Mouse (Mus musculus) liver, adult 2 months (tissue): ENCODE measurements around the gene 4930579G24Rik. TPM values are rescaled to one million over a fixed set of nuclear protein-coding genes. Genes with fewer than 3 reads are reported as not detected.

Experiments used
- DNase-seq: peaks from one replicate; pipeline ENCODE4 v3.0.0-alpha.2; 2011; ENCODE audit warnings: low read depth, low spot score; ENCODE audit errors: extremely low read depth
- H3K27ac ChIP-seq: fragments of 200-500 bp; replicated peaks from 2 replicates; pipeline ENCODE4 v1.5.1; 2012; ENCODE audit warnings: low read depth, mild to moderate bottlenecking, control low read depth, inconsistent platforms, low read length; ENCODE audit not compliant: insufficient read depth
- H3K27me3 ChIP-seq: fragments of 200-500 bp; 2 replicates; pipeline ENCODE4 v1.6.1; 2012; ENCODE audit warnings: mild to moderate bottlenecking, moderate library complexity, low read length, inconsistent platforms; ENCODE audit not compliant: control insufficient read depth, insufficient read depth
- H3K36me3 ChIP-seq: fragments of 200-500 bp; 2 replicates; pipeline ENCODE4 v1.6.1; 2012; ENCODE audit warnings: low read length, inconsistent platforms; ENCODE audit not compliant: control insufficient read depth, insufficient read depth
- H3K4me1 ChIP-seq: fragments of 200-500 bp; 2 replicates; pipeline ENCODE4 v1.6.1; 2011; ENCODE audit warnings: low read length; ENCODE audit not compliant: control insufficient read depth, insufficient read depth
- H3K4me3 ChIP-seq: fragments of 200-500 bp; 2 replicates; pipeline ENCODE4 v1.5.1; 2011; ENCODE audit warnings: low read depth, mild to moderate bottlenecking, control low read depth, low read length, moderate library complexity; ENCODE audit not compliant: insufficient read depth
- H3K79me2 ChIP-seq: fragments of 200-500 bp; 2 replicates; pipeline ENCODE4 v1.6.1; 2012; ENCODE audit warnings: inconsistent platforms, mild to moderate bottlenecking, low read length, moderate library complexity; ENCODE audit not compliant: control insufficient read depth, insufficient read depth
- H3K9ac ChIP-seq: fragments of 200-500 bp; 2 replicates; pipeline ENCODE4 v1.6.1; 2012; ENCODE audit warnings: low read depth, mild to moderate bottlenecking, control low read depth, inconsistent platforms, low read length
- CTCF ChIP-seq: fragments of 200-500 bp; IDR thresholded peaks from 2 replicates; pipeline ENCODE4 v1.5.1; 2011; ENCODE audit warnings: low read depth, low read length, control low read depth
- POLR2A ChIP-seq: fragments of 200-500 bp; IDR thresholded peaks from 2 replicates; pipeline ENCODE4 v1.6.1; 2011; ENCODE audit warnings: low read length, control low read depth; ENCODE audit not compliant: insufficient read depth; ENCODE audit errors: extremely low read depth
- WGBS: fragments of 180-500 bp; shearing (Covaris S2); methylation state at CpG from one replicate; pipeline ENCODE4 v1.1.7; 2018; 5-methylcytosine and 5-hydroxymethylcytosine counted together
- polyA plus RNA-seq: library from polyadenylated mRNA; depleted of rRNA; stranded (reverse); fragments of >200 nt; gene quantifications from 2 replicates; pipeline ENCODE4 v1.2.3, GENCODE M21; 2012
- total RNA-seq: library from RNA; depleted of rRNA; stranded (reverse); fragments of >200 nt; gene quantifications from 2 replicates; pipeline ENCODE4 v1.2.3, GENCODE M21; 2014

4930579G24Rik gene
- total and polyA plus RNA-seq, 2 experiments = 0.35 to 0.37 TPM

DNA sequence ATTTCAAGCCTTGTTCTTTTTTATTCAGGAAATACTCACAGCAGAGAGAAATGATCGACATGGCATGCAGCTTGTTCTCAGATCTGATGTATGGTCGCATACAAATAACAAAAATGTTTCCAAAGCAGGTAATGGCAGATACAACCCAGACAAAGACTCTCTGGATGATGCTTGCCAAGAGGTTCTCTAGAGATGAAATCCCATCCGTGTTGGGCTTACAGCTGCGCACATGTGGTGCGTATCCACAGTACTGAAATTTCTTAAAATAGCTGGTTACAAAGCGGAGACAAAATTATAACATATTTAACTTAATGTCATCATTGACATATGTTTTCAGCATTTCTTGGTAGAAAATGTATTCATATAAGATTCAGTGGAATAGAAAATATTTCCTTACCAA, 23.2 kb downstream of the 4930579G24Rik start:
- DNase-seq = no peak
- WGBS = 91% methylated on average over 6 of the region's 6 CpGs
- Histone ChIP-seq H3K4me1 (no peaks in the 10 kb centered on the region), H3K4me3 (no peak overlapping the region), H3K9ac (no peak overlapping the region), H3K36me3 (no peaks in the 10 kb centered on the region), H3K27me3 (no peaks in the 10 kb centered on the region), H3K79me2 (no peaks in the 10 kb centered on the region), H3K27ac (no peak overlapping the region)
- TF ChIP-seq CTCF (no peak), POLR2A (no peak)

DNA sequence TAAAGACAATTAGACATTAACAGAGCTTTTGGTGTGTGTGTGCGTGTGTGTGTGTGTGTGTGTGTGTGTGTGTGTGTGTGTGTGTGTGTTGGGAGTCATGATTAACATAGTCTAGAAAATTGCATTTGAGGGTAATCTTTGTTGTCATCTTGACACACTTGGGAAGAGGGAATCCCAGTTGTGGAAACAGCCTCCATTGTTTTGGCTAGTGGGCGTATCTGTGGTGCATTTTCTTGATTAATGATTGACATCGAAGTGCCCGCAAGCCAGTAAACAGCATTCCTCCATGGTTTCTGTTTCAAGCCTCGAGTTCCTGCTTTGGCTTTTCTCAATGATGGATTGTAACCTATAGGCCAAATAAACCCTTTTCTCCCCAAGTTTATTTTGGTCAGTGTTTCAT, 27.8 kb downstream of the 4930579G24Rik start:
- TF ChIP-seq CTCF (no peak), POLR2A (no peak)
- DNase-seq = no peak

DNA sequence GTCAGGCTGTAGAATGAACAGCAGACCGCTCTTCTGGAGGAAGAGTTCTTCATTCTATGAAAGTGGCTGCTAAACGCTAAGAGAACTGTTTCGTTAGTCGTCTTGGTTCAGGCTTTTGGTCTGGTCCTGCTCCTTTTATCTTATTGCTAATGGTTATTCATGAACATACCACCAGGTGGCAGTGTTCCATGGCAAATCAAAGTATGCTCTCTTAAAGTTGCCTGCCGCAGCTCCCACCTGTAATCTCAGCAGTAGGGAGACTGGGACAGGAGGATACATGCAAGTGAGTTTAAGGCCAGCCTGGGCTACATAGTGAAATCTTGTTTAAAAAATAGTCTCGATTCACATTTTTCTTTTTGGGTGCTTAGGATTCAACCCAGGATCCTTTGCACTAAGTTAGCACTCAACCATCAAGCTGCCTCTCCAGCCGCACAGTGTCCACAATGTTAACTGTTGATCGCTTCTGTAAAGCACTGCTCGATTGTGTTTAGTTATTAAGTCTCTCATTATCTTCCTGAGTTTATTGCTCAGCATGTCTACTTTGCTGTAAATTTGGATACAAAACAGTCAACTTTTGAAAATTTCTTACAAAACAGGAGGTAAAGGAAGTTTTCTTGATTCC, 36.0 kb downstream of the 4930579G24Rik start:
- peak; percentile 51 for DNase-seq
- no peak overlapping the region for H3K4me3 ChIP-seq
- H3K4me1 ChIP-seq = no peaks in the 10 kb centered on the region
- no peaks in the 10 kb centered on the region for H3K27me3 ChIP-seq
- H3K9ac ChIP-seq = no peak overlapping the region
- no peak for TF ChIP-seq POLR2A
- peak; percentile 27; the same call in 1 of the 2 replicates for TF ChIP-seq CTCF
- no peaks in the 10 kb centered on the region for H3K79me2 ChIP-seq
- 32% methylated on average over 9 of the region's 9 CpGs for WGBS
- no peaks in the 10 kb centered on the region for H3K36me3 ChIP-seq
- no peak overlapping the region for H3K27ac ChIP-seq

More for the DNA sequence above, 27.8 kb downstream of the 4930579G24Rik start:
- Histone ChIP-seq H3K27me3 (no peaks in the 10 kb centered on the region), H3K79me2 (no peaks in the 10 kb centered on the region), H3K36me3 (no peaks in the 10 kb centered on the region), H3K9ac (no peak overlapping the region), H3K27ac (no peak overlapping the region), H3K4me1 (no peaks in the 10 kb centered on the region), H3K4me3 (no peak overlapping the region)
- 43% methylated on average over 5 of the region's 5 CpGs for WGBS

DNA sequence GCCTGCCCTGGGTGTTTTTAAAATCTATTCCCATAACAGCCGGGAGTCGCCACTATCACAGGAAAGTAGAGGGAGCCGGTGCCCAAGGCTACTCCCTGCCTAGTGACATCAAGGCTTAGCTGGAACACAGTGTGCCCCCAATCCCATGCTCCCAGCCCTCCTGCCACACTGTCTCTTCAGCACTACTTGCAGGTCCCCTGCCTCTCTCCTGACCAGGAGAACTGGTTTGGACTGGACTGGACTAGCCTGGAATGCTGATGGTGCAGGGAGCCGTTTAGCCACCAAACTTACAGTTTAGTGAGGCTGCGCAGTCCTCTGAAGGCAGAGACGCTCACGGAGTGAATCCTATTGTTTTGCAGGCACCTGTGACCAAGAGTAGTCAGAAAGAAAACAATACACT, 41.7 kb downstream of the 4930579G24Rik start:
- no peak for TF ChIP-seq CTCF
- no peak for TF ChIP-seq POLR2A
- Histone ChIP-seq H3K4me3 (no peak overlapping the region), H3K79me2 (no peaks in the 10 kb centered on the region), H3K36me3 (no peaks in the 10 kb centered on the region), H3K4me1 (no peaks in the 10 kb centered on the region), H3K27me3 (no peaks in the 10 kb centered on the region), H3K27ac (no peak overlapping the region), H3K9ac (no peak overlapping the region)
- no peak for DNase-seq
- WGBS = 85% methylated on average over 7 of the region's 7 CpGs

DNA sequence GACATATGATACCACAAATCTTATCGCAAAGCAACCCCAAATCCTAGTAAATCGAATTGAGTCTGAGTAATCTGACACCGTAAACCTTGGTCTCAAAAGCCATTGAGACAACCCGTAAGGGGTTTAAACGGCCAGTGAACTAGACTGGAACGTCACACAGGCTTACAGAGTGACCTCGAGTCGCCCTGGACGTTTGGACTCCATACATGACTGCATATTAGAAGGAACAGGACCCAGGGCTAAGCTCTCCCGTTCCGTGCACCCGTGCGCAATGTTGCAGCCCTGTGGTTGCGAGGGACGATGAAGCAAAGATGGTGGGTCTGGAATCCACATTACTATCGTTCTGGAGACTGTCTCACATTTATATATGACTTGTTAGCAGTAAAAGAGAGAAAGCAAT, 43.3 kb downstream of the 4930579G24Rik start:
- Histone ChIP-seq H3K9ac (no peak overlapping the region), H3K36me3 (no peaks in the 10 kb centered on the region), H3K4me1 (no peaks in the 10 kb centered on the region), H3K27me3 (no peaks in the 10 kb centered on the region), H3K27ac (no peak overlapping the region), H3K79me2 (no peaks in the 10 kb centered on the region), H3K4me3 (no peak overlapping the region)
- no peak for TF ChIP-seq CTCF
- no peak for TF ChIP-seq POLR2A
- WGBS = 89% methylated on average over 16 of the region's 16 CpGs
- DNase-seq = no peak

DNA sequence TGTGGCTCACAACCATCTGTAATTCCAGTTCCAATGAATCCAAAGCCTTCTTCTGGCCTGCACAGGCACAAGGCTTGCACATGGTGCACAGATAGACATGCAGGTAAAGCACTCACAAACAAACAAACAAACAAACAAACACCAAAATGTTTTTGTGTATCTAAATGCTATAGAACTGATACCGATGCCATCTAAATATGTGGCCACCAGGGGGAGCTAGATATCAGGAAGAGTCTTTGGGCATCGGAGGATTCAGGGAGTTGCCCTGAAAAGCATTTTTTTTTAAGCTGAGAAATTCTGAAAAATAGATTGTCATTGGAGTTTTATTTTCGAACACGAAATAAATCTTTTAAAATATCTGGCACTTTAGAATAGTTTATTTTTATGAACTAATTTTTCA, 44.2 kb downstream of the 4930579G24Rik start:
- 7% methylated on average over 4 of the region's 4 CpGs for WGBS
- H3K9ac ChIP-seq = no peak overlapping the region
- no peaks in the 10 kb centered on the region for H3K79me2 ChIP-seq
- no peak for TF ChIP-seq POLR2A
- 0 out of 2 replicates have a peak, but pooled peaks have one; percentile 24 for TF ChIP-seq CTCF
- no peak overlapping the region for H3K27ac ChIP-seq
- H3K4me3 ChIP-seq = no peak overlapping the region
- H3K36me3 ChIP-seq = no peaks in the 10 kb centered on the region
- no peaks in the 10 kb centered on the region for H3K4me1 ChIP-seq
- peak; percentile 37 for DNase-seq
- H3K27me3 ChIP-seq = no peaks in the 10 kb centered on the region
